Mouse (Mus musculus) forebrain, postnatal 0 days (tissue): Measurements from ENCODE around the gene Banf2. TPM values are rescaled to one million over a fixed set of nuclear protein-coding genes. Genes with fewer than 3 reads are reported as not detected.

Experiments used
- ATAC-seq: fragments of 200-750 bp; cut with Nextera tagmentation; 2 replicates; pipeline ENCODE4 v1.8.0; 2017; ENCODE audit warnings: mild to moderate bottlenecking, moderate library complexity
- DNase-seq: peaks from one replicate; pipeline ENCODE4 v3.0.0-alpha.2; 2015
- H3K27ac ChIP-seq: fragments of 300-500 bp; sonication (generic); 2 replicates; pipeline ENCODE4 v1.5.1; 2014; ENCODE audit warnings: low read depth, mild to moderate bottlenecking, antibody characterized with exemption, low read length, moderate library complexity, mixed read lengths
- H3K27me3 ChIP-seq: fragments of 300-500 bp; sonication (generic); 2 replicates; pipeline ENCODE4 v1.6.1; 2014; ENCODE audit warnings: mild to moderate bottlenecking, low read length, mixed read lengths; ENCODE audit not compliant: insufficient read depth
- H3K36me3 ChIP-seq: fragments of 300-500 bp; sonication (generic); 2 replicates; pipeline ENCODE4 v1.6.1; 2014; ENCODE audit warnings: mild to moderate bottlenecking, moderate library complexity; ENCODE audit not compliant: insufficient read depth
- H3K4me1 ChIP-seq: fragments of 300-500 bp; sonication (generic); 2 replicates; pipeline ENCODE4 v1.6.1; 2014; ENCODE audit warnings: antibody characterized with exemption; ENCODE audit not compliant: insufficient read depth
- H3K4me2 ChIP-seq: fragments of 300-500 bp; sonication (generic); 2 replicates; pipeline ENCODE4 v1.6.1; 2014; ENCODE audit warnings: low read depth, mild to moderate bottlenecking, moderate library complexity
- H3K4me3 ChIP-seq: fragments of 300-500 bp; sonication (generic); 2 replicates; pipeline ENCODE4 v1.5.1; 2014; ENCODE audit warnings: low read depth, low read length, mixed read lengths
- H3K9ac ChIP-seq: fragments of 300-500 bp; sonication (generic); 2 replicates; pipeline ENCODE4 v1.6.1; 2014; ENCODE audit warnings: mild to moderate bottlenecking
- H3K9me3 ChIP-seq: fragments of 300-500 bp; sonication (generic); 2 replicates; pipeline ENCODE4 v1.6.1; 2016; ENCODE audit warnings: low read length
- CTCF ChIP-seq: sonication (generic); IDR thresholded peaks from 2 replicates; pipeline ENCODE4 v1.5.1; 2016; ENCODE audit warnings: antibody characterized with exemption, control low read depth, low read depth
- WGBS: fragments of 180-500 bp; shearing (Covaris S2); extraction: QIAGEN DNeasy Blood & Tissue Kit; methylation state at CpG from one replicate; pipeline ENCODE4 v1.1.7; 2014; 5-methylcytosine and 5-hydroxymethylcytosine counted together
- polyA plus RNA-seq: library from polyadenylated mRNA; unstranded; fragments of >200 nt; fragmentation: Nextera tagmentation; extraction: Ambion mirVana; gene quantifications from 2 replicates; pipeline ENCODE4 v1.2.1, GENCODE M21; 2015
- total RNA-seq: library from RNA; depleted of rRNA; stranded (reverse); fragments of >200 nt; gene quantifications from 2 replicates; pipeline ENCODE4 v1.2.3, GENCODE M21; 2014

The Banf2 gene
- total and polyA plus RNA-seq, 2 experiments from 2014 or later = not detected

- ATAC-seq = no peak
- 6% methylated on average over 30 of the region's 30 CpGs for WGBS
- Histone ChIP-seq H3K27ac (no peak overlapping the region), H3K4me1 (0 out of 2 replicates have a peak, but pooled peaks cover 5% of the 10 kb centered on the region), H3K27me3 (no peaks in the 10 kb centered on the region), H3K4me3 (peak overlapping the region; percentile 81), H3K4me2 (peak overlapping the region; percentile 54), H3K9me3 (no peaks in the 10 kb centered on the region), H3K9ac (no peak overlapping the region), H3K36me3 (no peaks in the 10 kb centered on the region)
- no peak for TF ChIP-seq CTCF
- DNase-seq = no peak
These were observed 23.1 kb upstream of the Banf2 start for GRCm38 (mm10) chr2:144009551-144010281.

GRCm38 (mm10) chr2:144010282-144011044, 22.4 kb upstream of the Banf2 start:
- Histone ChIP-seq H3K27ac (peak overlapping the region; percentile 81), H3K9ac (peak overlapping the region; percentile 62), H3K4me1 (0 out of 2 replicates have a peak, but pooled peaks cover 5% of the 10 kb centered on the region), H3K27me3 (no peaks in the 10 kb centered on the region), H3K9me3 (no peaks in the 10 kb centered on the region), H3K36me3 (no peaks in the 10 kb centered on the region), H3K4me2 (peak overlapping the region; percentile 54), H3K4me3 (peak overlapping the region; percentile 81)
- WGBS = 1% methylated on average over 92 of the region's 107 CpGs
- TF ChIP-seq CTCF = peak; percentile 78
- no peak for ATAC-seq
- peak; percentile 53 for DNase-seq

- peak; percentile 99 for DNase-seq
- WGBS = under 1% methylated on average over 43 of the region's 53 CpGs
- H3K4me2 ChIP-seq = peak within 1 kb of the TSS; percentile 54
- H3K27me3 ChIP-seq = no peaks in the 10 kb centered on the region
- no peaks in the 10 kb centered on the region for H3K9me3 ChIP-seq
- no peak for TF ChIP-seq CTCF
- H3K9ac ChIP-seq = peak within 1 kb of the TSS; percentile 62
- H3K4me1 ChIP-seq = 0 out of 2 replicates have a peak, but pooled peaks cover 5% of the 10 kb centered on the region
- H3K36me3 ChIP-seq = no peaks in the 10 kb centered on the region
- H3K4me3 ChIP-seq = peak within 1 kb of the TSS; percentile 81
- H3K27ac ChIP-seq = peak within 1 kb of the TSS; percentile 81
- ATAC-seq = peak; percentile 99
These were observed 21.7 kb upstream of the Banf2 start, which contains the start of gene Rrbp1 for GRCm38 (mm10) chr2:144011080-144011551. TSS of gene Rrbp1 (minus strand) at chr2:144011263.

- 85% methylated on average over 11 of the region's 11 CpGs for WGBS
- DNase-seq = no peak
- TF ChIP-seq CTCF = no peak
These were observed 18.8 kb upstream of the Banf2 start for GRCm38 (mm10) chr2:144014051-144014450.

GRCm38 (mm10) chr2:144014481-144014880, 18.4 kb upstream of the Banf2 start:
- no peaks in the 10 kb centered on the region for H3K9me3 ChIP-seq

More at GRCm38 (mm10) chr2:144014051-144014450, 18.8 kb upstream of the Banf2 start:
- H3K4me1 ChIP-seq = 0 out of 2 replicates have a peak, but pooled peaks cover 5% of the 10 kb centered on the region
- ATAC-seq = no peak
- no peaks in the 10 kb centered on the region for H3K27me3 ChIP-seq
- H3K36me3 ChIP-seq = no peaks in the 10 kb centered on the region
- H3K27ac ChIP-seq = no peak overlapping the region
- no peak overlapping the region for H3K9ac ChIP-seq
- no peak overlapping the region for H3K4me2 ChIP-seq
- H3K4me3 ChIP-seq = no peak overlapping the region
- no peaks in the 10 kb centered on the region for H3K9me3 ChIP-seq

GRCm38 (mm10) chr2:144015861-144016260, 17.0 kb upstream of the Banf2 start:
- no peak for TF ChIP-seq CTCF
- 90% methylated on average over 9 of the region's 9 CpGs for WGBS
- Histone ChIP-seq H3K4me2 (no peak overlapping the region), H3K27me3 (no peaks in the 10 kb centered on the region), H3K36me3 (no peaks in the 10 kb centered on the region), H3K9ac (no peak overlapping the region), H3K4me3 (no peak overlapping the region), H3K9me3 (no peaks in the 10 kb centered on the region), H3K4me1 (no peaks in the 10 kb centered on the region), H3K27ac (no peak overlapping the region)
- DNase-seq (no peak), ATAC-seq (no peak)

More at GRCm38 (mm10) chr2:144014481-144014880, 18.4 kb upstream of the Banf2 start:
- ATAC-seq = no peak
- H3K4me1 ChIP-seq = 0 out of 2 replicates have a peak, but pooled peaks cover 5% of the 10 kb centered on the region
- DNase-seq = no peak
- no peak overlapping the region for H3K4me2 ChIP-seq
- H3K27me3 ChIP-seq = no peaks in the 10 kb centered on the region
- no peaks in the 10 kb centered on the region for H3K36me3 ChIP-seq
- TF ChIP-seq CTCF = no peak
- no peak overlapping the region for H3K27ac ChIP-seq
- WGBS = 48% methylated on average over 5 of the region's 5 CpGs
- no peak overlapping the region for H3K4me3 ChIP-seq
- H3K9ac ChIP-seq = no peak overlapping the region
